ENCODE assay signal across 21 mouse cellular contexts in the genomic region with DNA sequence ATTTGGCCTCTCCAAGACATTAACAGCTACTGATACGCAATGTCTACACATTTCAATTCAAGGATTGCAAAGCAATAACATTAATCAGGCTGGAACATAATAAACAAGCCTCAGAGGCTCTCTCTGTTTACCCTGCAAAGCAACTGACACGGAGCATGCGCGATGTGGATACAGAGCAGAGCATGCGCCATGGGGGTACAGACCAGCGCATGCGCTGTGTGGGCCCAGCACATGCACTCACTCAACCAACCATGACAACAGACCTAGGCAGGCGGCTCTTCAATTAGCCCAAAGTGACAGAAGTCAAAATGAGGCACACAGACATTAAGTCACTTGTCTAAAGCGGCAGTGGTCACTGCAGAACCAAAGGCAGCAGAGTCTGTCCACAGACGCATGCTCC.
"Had no signal": no experiment of that assay in that cellular context is flagged by ENCODE, and none has a peak within 500 bp of the region (broad histone marks: within the 10 kb centered on the region; RNA-seq: fewer than 3 reads in every experiment).

No protein-coding gene starts in this region.

- H3K9me3 ChIP-seq: lung, embryonic 15.5 days; midbrain, embryonic 15.5 days; neural tube, embryonic 15.5 days had no signal

- H3K36me3 ChIP-seq: liver, embryonic 12.5 days; lung, embryonic 15.5 days; midbrain, embryonic 10.5 days; midbrain, embryonic 13.5 days; midbrain, embryonic 15.5 days; neural tube, embryonic 12.5 days; neural tube, embryonic 15.5 days had no signal

- H3K4me3 ChIP-seq: liver, embryonic 12.5 days; lung, embryonic 15.5 days; midbrain, embryonic 10.5 days; midbrain, embryonic 13.5 days; midbrain, embryonic 15.5 days; myocyte; neural tube, embryonic 12.5 days; neural tube, embryonic 15.5 days had no signal

- DNase-seq: lung, adult 18-20 months; lung, postnatal 14 days; lung, postnatal 4 days; retina, postnatal 1 day; right cerebral cortex, adult 18-20 months; right cerebral cortex, postnatal 25 days; right cerebral cortex, postnatal 4 days; spleen, adult 18-20 months; thymus, adult 18-20 months; thymus, postnatal 14 days; thymus, postnatal 36 days had no signal

- ATAC-seq: liver, embryonic 12.5 days; lung, postnatal 0 days; midbrain, embryonic 13.5 days; midbrain, embryonic 15.5 days had no signal

- H3K27ac ChIP-seq: liver, embryonic 12.5 days; liver, embryonic 14.5 days; lung, embryonic 15.5 days; midbrain, embryonic 10.5 days; midbrain, embryonic 13.5 days; midbrain, embryonic 15.5 days; neural tube, embryonic 12.5 days; neural tube, embryonic 15.5 days had no signal

- H3K4me1 ChIP-seq: lung, embryonic 15.5 days; midbrain, embryonic 10.5 days; midbrain, embryonic 13.5 days; midbrain, embryonic 15.5 days; neural tube, embryonic 12.5 days; neural tube, embryonic 15.5 days had no signal

- H3K4me2 ChIP-seq: liver, embryonic 12.5 days; lung, embryonic 15.5 days; midbrain, embryonic 13.5 days; midbrain, embryonic 15.5 days; neural tube, embryonic 12.5 days; neural tube, embryonic 15.5 days had no signal

- H3K9ac ChIP-seq: liver, embryonic 12.5 days; liver, embryonic 14.5 days; lung, embryonic 15.5 days; midbrain, embryonic 13.5 days; midbrain, embryonic 15.5 days; neural tube, embryonic 12.5 days; neural tube, embryonic 15.5 days had no signal

- H3K27me3 ChIP-seq: liver, embryonic 12.5 days; lung, embryonic 15.5 days; midbrain, embryonic 13.5 days; midbrain, embryonic 15.5 days; neural tube, embryonic 12.5 days; neural tube, embryonic 15.5 days had no signal
